ENCODE assay signal across 8 mouse cellular contexts in the genomic region with DNA sequence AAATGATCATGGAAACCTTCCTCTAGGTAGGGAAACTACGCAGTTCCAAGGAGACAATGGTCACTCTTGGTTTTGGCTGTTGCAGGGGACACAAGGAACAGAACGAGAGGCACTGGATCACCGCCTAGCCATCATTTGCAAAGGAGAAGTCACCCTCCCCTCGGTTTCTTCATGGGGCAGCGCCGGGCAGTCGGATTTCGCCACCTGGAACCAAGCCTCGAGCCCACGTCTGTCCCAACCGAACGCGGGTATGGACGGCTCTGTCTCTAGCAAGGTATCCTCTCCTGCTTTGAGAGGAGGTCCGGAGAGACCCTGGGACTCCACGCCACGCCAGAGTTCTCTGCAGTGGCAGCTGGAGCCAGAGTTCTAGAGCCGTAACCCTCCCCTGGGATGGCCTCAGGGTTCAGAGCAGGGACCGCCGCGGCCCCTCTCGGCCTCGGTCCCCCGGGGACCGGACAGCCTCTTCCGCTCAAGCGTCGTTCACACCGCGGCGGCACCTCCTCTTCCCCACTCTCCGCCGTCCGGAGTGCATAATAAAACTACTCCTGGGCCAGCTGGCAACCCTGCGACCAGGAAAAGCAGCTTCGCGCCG. TPM values are rescaled to one million over a fixed set of nuclear protein-coding genes. Genes with fewer than 3 reads are reported as not detected.
DNase-seq lines count a peak whose midpoint lies in the region; ATAC-seq lines count a peak whose summit lies in the region.

No protein-coding gene starts in this region.

- peak overlapping the region; percentile 100 for H3K4me3 ChIP-seq in heart, embryonic 12.5 days
- H3K4me3 ChIP-seq in forebrain, embryonic 12.5 days (replicated peaks) = peak overlapping the region; percentile 98
- H3K4me3 ChIP-seq in liver, embryonic 13.5 days (replicated peaks) = peak overlapping the region; percentile 98

- under 1% methylated on average over 38 of the region's 38 CpGs for WGBS in heart, embryonic 12.5 days
- WGBS in forebrain, embryonic 12.5 days = under 1% methylated on average over 38 of the region's 38 CpGs
- under 1% methylated on average over 38 of the region's 38 CpGs for WGBS in liver, embryonic 13.5 days (ENCODE audit: insufficient replicate concordance)

- no peaks in the 10 kb centered on the region for H3K9me3 ChIP-seq in heart, embryonic 12.5 days (replicated peaks)
- no peaks in the 10 kb centered on the region for H3K9me3 ChIP-seq in forebrain, embryonic 12.5 days
- no peaks in the 10 kb centered on the region for H3K9me3 ChIP-seq in liver, embryonic 13.5 days (replicated peaks)

- no peak for DNase-seq in heart, adult 8-10 months (ENCODE audit: low spot score)
- peak; percentile 4 for DNase-seq in ES-CJ7 (ENCODE audit: low read depth, low spot score)
- DNase-seq in liver, embryonic 13.5 days = no peak
- DNase-seq in urinary bladder, postnatal 36 days (ENCODE audit: low spot score in 2 of 2) = no peak
- no peak for DNase-seq in layer of hippocampus, postnatal 10 days (ENCODE audit: low spot score in 2 of 2)

- H3K9ac ChIP-seq in heart, embryonic 12.5 days = peak overlapping the region; percentile 98
- H3K9ac ChIP-seq in forebrain, embryonic 12.5 days = peak overlapping the region; percentile 94
- H3K9ac ChIP-seq in liver, embryonic 13.5 days = peak overlapping the region; percentile 98

- peak overlapping the region; percentile 99 for H3K4me2 ChIP-seq in heart, embryonic 12.5 days
- H3K4me2 ChIP-seq in forebrain, embryonic 12.5 days = peak overlapping the region; percentile 90
- H3K4me2 ChIP-seq in liver, embryonic 13.5 days = peak overlapping the region; percentile 89

- peak overlapping the region; percentile 92 for H3K27ac ChIP-seq in heart, embryonic 12.5 days (ENCODE audit: poor library complexity, severe bottlenecking)
- peak overlapping the region; percentile 89 for H3K27ac ChIP-seq in forebrain, embryonic 12.5 days
- peak overlapping the region; percentile 87 for H3K27ac ChIP-seq in liver, embryonic 13.5 days

- no peaks in the 10 kb centered on the region for H3K27me3 ChIP-seq in heart, embryonic 12.5 days (replicated peaks)
- H3K27me3 ChIP-seq in forebrain, embryonic 12.5 days = no peaks in the 10 kb centered on the region
- H3K27me3 ChIP-seq in liver, embryonic 13.5 days = no peaks in the 10 kb centered on the region

- peak; percentile 63 for ATAC-seq in heart, embryonic 12.5 days (ENCODE audit: insufficient number of reproducible peaks, low FRiP score)
- ATAC-seq in forebrain, embryonic 12.5 days (ENCODE audit: low FRiP score) = peak; percentile 62
- peak; percentile 49 for ATAC-seq in liver, embryonic 13.5 days (ENCODE audit: low read depth)
- peak; percentile 24; the same call in 1 of the 2 replicates for ATAC-seq in neutrophil, adult 5-6 weeks (ENCODE audit: extremely low read depth, insufficient number of reproducible peaks, low FRiP score, poor library complexity, severe bottlenecking)

- H3K4me1 ChIP-seq in heart, embryonic 12.5 days (replicated peaks) = peaks cover 16% of the 10 kb centered on the region
- H3K4me1 ChIP-seq in forebrain, embryonic 12.5 days = peaks cover 27% of the 10 kb centered on the region
- peaks cover 32% of the 10 kb centered on the region for H3K4me1 ChIP-seq in liver, embryonic 13.5 days (replicated peaks)

- peaks cover 35% of the 10 kb centered on the region for H3K36me3 ChIP-seq in heart, embryonic 12.5 days
- peaks cover 42% of the 10 kb centered on the region for H3K36me3 ChIP-seq in forebrain, embryonic 12.5 days (replicated peaks)
- H3K36me3 ChIP-seq in liver, embryonic 13.5 days = peaks cover 48% of the 10 kb centered on the region

RNA-seq across cellular contexts. Expression of gene Glyr1, which starts 0.4 kb away (rescaled TPM):
- 111 and 114 TPM in 2 replicates for polyA plus RNA-seq in heart, embryonic 12.5 days (2016; fragmentation: Nextera tagmentation; extraction: Ambion mirVana)
- 10 to 100 TPM; 42.2 to 45.5 (median 45.0) TPM for total RNA-seq in heart, adult 8-10 months (2022)
- polyA plus RNA-seq in forebrain, embryonic 12.5 days (2016; fragmentation: Nextera tagmentation; extraction: Ambion mirVana) = 216 and 238 TPM in 2 replicates
- 44.6 and 53.8 TPM in 2 replicates for polyA plus RNA-seq in liver, embryonic 13.5 days (2015; fragmentation: Nextera tagmentation; extraction: Ambion mirVana)
- 154 and 165 TPM in 2 replicates for total RNA-seq in neutrophil, adult 5-6 weeks (2017)
- 100 to 1,000 TPM; 129 to 132 TPM for total RNA-seq in layer of hippocampus, postnatal 10 days (2021)

RNA-seq across cellular contexts. Expression of gene Ubn1, which starts 0.6 kb away (rescaled TPM):
- polyA plus RNA-seq in heart, embryonic 12.5 days (2016; fragmentation: Nextera tagmentation; extraction: Ambion mirVana) = 16.3 and 16.7 TPM in 2 replicates
- 10 to 100 TPM; 18.6 to 25.8 (median 22.3) TPM for total RNA-seq in heart, adult 8-10 months (2022)
- 23.8 and 24.8 TPM in 2 replicates for polyA plus RNA-seq in forebrain, embryonic 12.5 days (2016; fragmentation: Nextera tagmentation; extraction: Ambion mirVana)
- polyA plus RNA-seq in liver, embryonic 13.5 days (2015; fragmentation: Nextera tagmentation; extraction: Ambion mirVana) = 8.6 and 8.9 TPM in 2 replicates
- 60.3 and 61.9 TPM in 2 replicates for total RNA-seq in neutrophil, adult 5-6 weeks (2017)
- total RNA-seq in layer of hippocampus, postnatal 10 days (2021) = 10 to 100 TPM; 34.1 to 36.5 TPM

RNA-seq across cellular contexts. Expression of gene Rogdi, which starts 35.9 kb away (rescaled TPM):
- 44.1 and 48.3 TPM in 2 replicates for polyA plus RNA-seq in heart, embryonic 12.5 days (2016; fragmentation: Nextera tagmentation; extraction: Ambion mirVana)
- total RNA-seq in heart, adult 8-10 months (2022) = 10 to 100 TPM; 11.1 to 19.2 (median 14.7) TPM
- polyA plus RNA-seq in forebrain, embryonic 12.5 days (2016; fragmentation: Nextera tagmentation; extraction: Ambion mirVana) = 80.2 and 83.5 TPM in 2 replicates
- 42.6 and 45.7 TPM in 2 replicates for polyA plus RNA-seq in liver, embryonic 13.5 days (2015; fragmentation: Nextera tagmentation; extraction: Ambion mirVana)
- total RNA-seq in neutrophil, adult 5-6 weeks (2017) = 50.2 and 55.1 TPM in 2 replicates
- total RNA-seq in layer of hippocampus, postnatal 10 days (2021) = 100 to 1,000 TPM; 202 to 206 TPM

RNA-seq across cellular contexts. Expression of gene Smim22, which starts 42.2 kb away (rescaled TPM):
- 2.0 and 3.7 TPM in 2 replicates for polyA plus RNA-seq in heart, embryonic 12.5 days (2016; fragmentation: Nextera tagmentation; extraction: Ambion mirVana)
- total RNA-seq in heart, adult 8-10 months (2022) = not detected
- 1.8 and 2.4 TPM in 2 replicates for polyA plus RNA-seq in forebrain, embryonic 12.5 days (2016; fragmentation: Nextera tagmentation; extraction: Ambion mirVana)
- polyA plus RNA-seq in liver, embryonic 13.5 days (2015; fragmentation: Nextera tagmentation; extraction: Ambion mirVana) = 4.6 and 6.3 TPM in 2 replicates
- total RNA-seq in neutrophil, adult 5-6 weeks (2017) = not detected in 2 replicates
- total RNA-seq in layer of hippocampus, postnatal 10 days (2021) = not detected

RNA-seq across cellular contexts. Expression of gene Sept12, which starts 51.6 kb away (rescaled TPM):
- polyA plus RNA-seq in heart, embryonic 12.5 days (2016; fragmentation: Nextera tagmentation; extraction: Ambion mirVana) = not detected in 2 replicates
- not detected for total RNA-seq in heart, adult 8-10 months (2022)
- polyA plus RNA-seq in forebrain, embryonic 12.5 days (2016; fragmentation: Nextera tagmentation; extraction: Ambion mirVana) = not detected in 2 replicates
- polyA plus RNA-seq in liver, embryonic 13.5 days (2015; fragmentation: Nextera tagmentation; extraction: Ambion mirVana) = not detected in 2 replicates
- total RNA-seq in neutrophil, adult 5-6 weeks (2017) = not detected in 2 replicates
- total RNA-seq in layer of hippocampus, postnatal 10 days (2021) = not detected
